Mouse (Mus musculus) erythroblast, embryonic 14.5 days (primary cell): Measurements from ENCODE around the gene Art1.

Experiments used
- GATA1 ChIP-seq: IDR thresholded peaks from 2 replicates; pipeline ENCODE4 v1.6.1; 2012; ENCODE audit warnings: low read length, inconsistent platforms, mixed read lengths
- TAL1 ChIP-seq: IDR thresholded peaks from 3 replicates; pipeline ENCODE4 v1.6.1; 2012; ENCODE audit warnings: low read length, inconsistent platforms, mixed read lengths

GRCm38 (mm10) chr7:102101487-102101886 lies at the start of gene Art1:
- no peak for TF ChIP-seq TAL1
- no peak for TF ChIP-seq GATA1
